Mouse (Mus musculus) lung, postnatal 0 days (tissue): Measurements from ENCODE around the gene Pum2. TPM values are rescaled to one million over a fixed set of nuclear protein-coding genes. Genes with fewer than 3 reads are reported as not detected.

ENCODE experiments used
- ATAC-seq: fragments of 200-750 bp; cut with Nextera tagmentation; 2 replicates; pipeline ENCODE4 v1.8.0; 2017; ENCODE audit warnings: moderate library complexity
- DNase-seq: peaks from one replicate; pipeline ENCODE4 v3.0.0-alpha.2; 2016; ENCODE audit warnings: low spot score
- H3K27ac ChIP-seq: fragments of 300-500 bp; sonication (generic); 2 replicates; pipeline ENCODE4 v1.5.1; 2014; ENCODE audit warnings: antibody characterized with exemption, mild to moderate bottlenecking, low read length, mixed read lengths
- H3K27me3 ChIP-seq: fragments of 300-500 bp; sonication (generic); replicated peaks from 2 replicates; pipeline ENCODE4 v1.6.1; 2014; ENCODE audit warnings: low read length, mixed read lengths; ENCODE audit not compliant: insufficient read depth
- H3K36me3 ChIP-seq: fragments of 300-500 bp; sonication (generic); 2 replicates; pipeline ENCODE4 v1.6.1; 2014; ENCODE audit warnings: low read length, mixed read lengths; ENCODE audit not compliant: insufficient read depth
- H3K4me1 ChIP-seq: fragments of 300-500 bp; sonication (generic); 2 replicates; pipeline ENCODE4 v1.6.1; 2014; ENCODE audit warnings: antibody characterized with exemption, low read depth, low read length, mixed read lengths; ENCODE audit not compliant: insufficient read depth
- H3K4me2 ChIP-seq: fragments of 300-500 bp; sonication (generic); replicated peaks from 2 replicates; pipeline ENCODE4 v1.6.1; 2014; ENCODE audit warnings: low read depth, mild to moderate bottlenecking, low read length, moderate library complexity, mixed read lengths
- H3K4me3 ChIP-seq: fragments of 300-500 bp; sonication (generic); 2 replicates; pipeline ENCODE4 v1.5.1; 2014; ENCODE audit warnings: low read depth, low read length
- H3K9ac ChIP-seq: fragments of 300-500 bp; sonication (generic); replicated peaks from 2 replicates; pipeline ENCODE4 v1.6.1; 2014; ENCODE audit warnings: low read depth, mild to moderate bottlenecking
- H3K9me3 ChIP-seq: fragments of 300-500 bp; sonication (generic); 2 replicates; pipeline ENCODE4 v1.6.1; 2016; ENCODE audit warnings: low read length, mixed read lengths
- CTCF ChIP-seq: IDR thresholded peaks from 2 replicates; pipeline ENCODE4 v1.5.1; 2016; ENCODE audit warnings: antibody characterized with exemption, mild to moderate bottlenecking
- EP300 ChIP-seq: IDR thresholded peaks from 2 replicates; pipeline ENCODE4 v1.6.1; 2016; ENCODE audit warnings: antibody characterized with exemption, mild to moderate bottlenecking, control low read depth
- WGBS: fragments of 180-500 bp; shearing (Covaris S2); extraction: QIAGEN DNeasy Blood & Tissue Kit; methylation state at CpG from one replicate; pipeline ENCODE4 v1.1.7; 2014; 5-methylcytosine and 5-hydroxymethylcytosine counted together
- polyA plus RNA-seq: library from polyadenylated mRNA; unstranded; fragments of >200 nt; fragmentation: Nextera tagmentation; extraction: Ambion mirVana; gene quantifications from 2 replicates; pipeline ENCODE4 v1.2.1, GENCODE M21; 2015

The Pum2 gene
- polyA plus RNA-seq, 1 experiment from 2014 or later: 26.9 TPM

GRCm38 (mm10) chr12:8662721-8663120, 11.2 kb upstream of the Pum2 start:
- Histone ChIP-seq H3K27me3 (no peaks in the 10 kb centered on the region), H3K4me1 (no peaks in the 10 kb centered on the region), H3K9me3 (no peaks in the 10 kb centered on the region), H3K4me2 (no peak overlapping the region), H3K36me3 (no peaks in the 10 kb centered on the region), H3K4me3 (no peak overlapping the region), H3K27ac (no peak overlapping the region), H3K9ac (no peak overlapping the region)
- WGBS: 65% methylated on average over 4 of the region's 4 CpGs
- no peak for DNase-seq
- ATAC-seq: no peak
- TF ChIP-seq CTCF (no peak), EP300 (no peak)

DNA sequence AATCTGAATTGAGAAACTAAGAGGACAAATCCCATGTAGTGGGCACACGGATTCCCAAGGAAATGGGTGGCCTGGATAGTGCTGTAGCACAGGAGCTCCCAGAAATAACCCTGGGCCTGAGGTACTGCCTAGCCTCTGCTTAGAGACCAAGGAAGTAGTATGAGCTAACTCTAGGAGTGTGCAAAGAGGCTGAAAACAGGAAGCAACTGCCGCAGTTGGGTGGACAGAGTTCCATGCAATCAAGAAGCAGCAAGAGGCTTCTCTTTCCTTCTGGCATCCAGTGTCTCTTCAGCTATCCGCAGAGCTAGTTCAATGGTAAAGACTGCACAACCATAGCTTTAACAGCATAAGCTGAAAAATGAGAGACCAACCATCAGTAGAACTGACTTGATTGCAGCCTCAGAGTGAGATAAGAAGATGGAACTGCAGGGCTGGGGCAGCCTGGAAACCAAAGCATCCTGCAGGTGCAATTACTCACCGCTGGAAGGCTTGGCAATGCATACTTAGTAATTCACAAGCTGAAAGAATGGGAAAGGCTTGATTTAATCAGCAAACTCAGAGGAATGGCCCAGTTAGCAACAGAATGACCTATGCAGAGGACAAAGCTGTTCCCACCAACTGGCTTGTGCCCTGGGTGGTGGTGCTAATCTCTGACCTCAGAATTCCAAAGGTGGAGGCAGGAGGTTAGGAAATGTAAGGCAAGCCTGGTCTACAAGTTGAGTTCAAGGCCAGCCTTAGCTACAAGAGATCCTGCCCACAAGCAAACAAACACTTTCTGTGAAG, 6.3 kb upstream of the Pum2 start:
- 77% methylated on average over 4 of the region's 4 CpGs for WGBS
- no peak for DNase-seq
- Histone ChIP-seq H3K4me1 (no peaks in the 10 kb centered on the region), H3K9ac (no peak overlapping the region), H3K4me2 (no peak overlapping the region), H3K27me3 (no peaks in the 10 kb centered on the region), H3K27ac (no peak overlapping the region), H3K4me3 (no peak overlapping the region), H3K36me3 (no peaks in the 10 kb centered on the region), H3K9me3 (no peaks in the 10 kb centered on the region)
- no peak for TF ChIP-seq CTCF
- TF ChIP-seq EP300: no peak
- ATAC-seq: no peak

DNA sequence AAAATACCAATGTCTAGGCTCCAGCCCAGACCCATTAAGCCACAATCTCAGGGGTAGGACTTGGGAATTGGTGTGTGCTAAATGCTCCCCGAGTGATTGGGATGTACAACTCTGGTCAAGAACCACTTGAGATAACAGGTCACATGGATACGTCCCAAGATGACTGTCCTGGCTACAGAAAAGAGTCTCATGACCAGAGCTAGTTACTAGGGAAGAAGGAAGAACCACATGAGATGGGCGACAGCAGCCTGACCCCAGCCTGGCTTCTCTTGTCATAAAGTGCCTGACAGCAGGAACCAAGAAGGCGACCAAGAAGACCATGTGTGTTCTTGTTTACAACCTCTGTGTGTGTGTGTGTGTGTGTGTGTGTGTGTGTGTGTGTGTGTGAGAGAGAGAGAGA, 4.5 kb upstream of the Pum2 start:
- Histone ChIP-seq H3K27ac (no peak overlapping the region), H3K9me3 (no peaks in the 10 kb centered on the region), H3K4me3 (no peak overlapping the region), H3K4me1 (peaks cover 6% of the 10 kb centered on the region; the same call in 1 of the 2 replicates), H3K36me3 (no peaks in the 10 kb centered on the region), H3K27me3 (no peaks in the 10 kb centered on the region), H3K9ac (no peak overlapping the region), H3K4me2 (no peak overlapping the region)
- 53% methylated on average over 4 of the region's 4 CpGs for WGBS
- ATAC-seq (no peak), DNase-seq (no peak)
- TF ChIP-seq EP300: no peak
- no peak for TF ChIP-seq CTCF

- TF ChIP-seq EP300: no peak
- no peak for TF ChIP-seq CTCF
- H3K9me3 ChIP-seq: no peaks in the 10 kb centered on the region
- H3K9ac ChIP-seq: no peak overlapping the region
- no peaks in the 10 kb centered on the region for H3K27me3 ChIP-seq
- H3K4me2 ChIP-seq: no peak overlapping the region
- H3K27ac ChIP-seq: no peak overlapping the region
- no peak overlapping the region for H3K4me3 ChIP-seq
- WGBS: 86% methylated on average over 3 of the region's 3 CpGs
- no peak for DNase-seq
- H3K4me1 ChIP-seq: peaks cover 6% of the 10 kb centered on the region; the same call in 1 of the 2 replicates
- no peaks in the 10 kb centered on the region for H3K36me3 ChIP-seq
- ATAC-seq: no peak
These were observed 4.1 kb upstream of the Pum2 start for GRCm38 (mm10) chr12:8669846-8670245.

DNA sequence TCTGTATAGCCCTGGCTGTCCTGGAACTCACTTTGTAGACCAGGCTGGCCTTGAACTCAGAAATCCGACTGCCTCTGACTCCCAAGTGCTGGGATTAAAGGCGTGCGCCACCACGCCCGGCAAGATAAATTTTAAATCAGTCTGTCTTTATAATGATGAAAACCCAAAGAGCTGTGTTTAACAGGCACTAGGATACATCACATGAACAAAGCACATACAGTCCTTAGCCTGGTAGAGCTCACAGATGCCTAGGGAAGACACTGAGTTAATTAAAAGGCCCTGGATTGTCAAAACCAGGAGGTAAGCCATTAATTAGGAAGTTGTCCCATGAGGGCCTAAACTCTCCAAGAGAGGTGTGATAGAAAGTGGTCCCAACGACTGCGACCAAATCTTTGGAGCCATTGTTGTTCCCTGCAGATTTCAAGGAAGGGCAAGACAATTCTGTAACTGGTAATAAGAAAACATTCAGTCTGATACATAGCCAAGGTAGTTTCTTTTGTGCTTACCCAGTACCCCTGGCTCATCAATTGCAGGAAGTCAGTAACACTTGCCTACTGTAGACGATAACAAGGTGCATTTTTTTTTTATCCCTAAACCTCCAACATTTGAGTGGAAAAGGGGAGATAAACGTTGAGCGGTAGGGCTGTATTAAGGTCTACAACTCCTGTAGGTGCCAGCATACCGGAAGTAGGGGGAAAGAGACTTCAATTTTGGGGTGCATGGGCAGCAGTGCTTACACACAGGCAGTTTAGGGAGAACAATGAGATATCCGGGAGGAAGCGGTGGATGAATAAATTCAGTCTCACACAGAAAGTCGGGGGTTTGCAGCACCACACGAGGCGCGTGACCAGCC, 587 bp upstream of the Pum2 start:
- ATAC-seq (no peak), DNase-seq (no peak)
- Histone ChIP-seq H3K27ac (peak overlapping the region; percentile 97), H3K9ac (peak overlapping the region; percentile 97), H3K4me1 (peaks cover 11% of the 10 kb centered on the region; the same call in 1 of the 2 replicates), H3K27me3 (no peaks in the 10 kb centered on the region), H3K9me3 (no peaks in the 10 kb centered on the region), H3K4me3 (peak overlapping the region; percentile 94), H3K4me2 (peak overlapping the region; percentile 48), H3K36me3 (no peaks in the 10 kb centered on the region)
- TF ChIP-seq EP300: no peak
- no peak for TF ChIP-seq CTCF
- WGBS: 37% methylated on average over 17 of the region's 17 CpGs

DNA sequence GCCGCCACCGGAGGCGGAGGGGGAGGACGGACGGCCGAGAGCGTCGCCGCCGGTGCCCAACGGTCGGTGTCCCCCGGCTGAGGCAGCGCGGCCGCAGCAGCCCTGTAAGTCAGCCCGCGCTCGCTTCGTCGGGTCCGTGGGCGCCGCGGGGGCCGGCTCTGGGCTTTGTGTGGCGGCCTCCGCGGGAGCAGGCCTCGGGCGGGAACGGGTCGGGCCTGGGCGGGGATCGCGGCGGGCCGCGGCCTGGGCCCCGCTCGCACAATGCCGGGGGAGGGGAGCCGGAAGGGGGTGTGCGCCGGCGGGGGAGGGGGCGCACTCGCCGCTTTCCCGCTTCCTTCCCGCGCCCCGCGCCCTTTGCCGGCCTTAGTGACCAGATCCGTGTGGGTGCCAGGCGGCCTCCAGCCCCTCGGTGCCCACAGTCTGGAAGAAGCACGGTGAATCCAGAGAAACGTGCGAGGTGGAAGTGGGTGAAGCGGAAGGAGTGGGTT, 487 bp downstream of the Pum2 start:
- ATAC-seq: peak; percentile 78
- 0% methylated on average over 9 of the region's 62 CpGs for WGBS
- H3K36me3 ChIP-seq: no peaks in the 10 kb centered on the region
- no peaks in the 10 kb centered on the region for H3K27me3 ChIP-seq
- H3K4me1 ChIP-seq: peaks cover 11% of the 10 kb centered on the region; the same call in 1 of the 2 replicates
- DNase-seq: peak; percentile 65
- peak overlapping the region; percentile 97 for H3K27ac ChIP-seq
- no peaks in the 10 kb centered on the region for H3K9me3 ChIP-seq
- H3K4me3 ChIP-seq: peak overlapping the region; percentile 94
- TF ChIP-seq CTCF (no peak), EP300 (no peak)
- H3K4me2 ChIP-seq: peak overlapping the region; percentile 67
- peak overlapping the region; percentile 97 for H3K9ac ChIP-seq
